Mouse (Mus musculus) myocyte (in vitro differentiated cells): ENCODE data around the gene Lrrk1. TPM values are rescaled to one million over a fixed set of nuclear protein-coding genes. Genes with fewer than 3 reads are reported as not detected.

Experiments
- H3K27me3 ChIP-seq: one replicate; pipeline ENCODE4 v1.6.1; 2011; ENCODE audit not compliant: control insufficient read depth, insufficient read depth, insufficient read length
- H3K36me3 ChIP-seq: one replicate; pipeline ENCODE4 v1.6.1; 2011; ENCODE audit not compliant: control insufficient read depth, insufficient read depth
- H3K4me2 ChIP-seq: one replicate; pipeline ENCODE4 v1.6.1; 2011; ENCODE audit warnings: low read depth, control low read depth
- H3K4me3 ChIP-seq: one replicate; pipeline ENCODE4 v1.5.1; 2011; ENCODE audit warnings: mild to moderate bottlenecking, control low read depth, moderate library complexity
- H3K79me2 ChIP-seq: one replicate; pipeline ENCODE4 v1.6.1; 2011; ENCODE audit not compliant: control insufficient read depth, insufficient read depth
- H3ac ChIP-seq: one replicate; pipeline ENCODE4 v1.6.1; 2011; ENCODE audit not compliant: control insufficient read depth, insufficient read length
- CEBPB ChIP-seq: IDR thresholded peaks from 2 replicates; pipeline ENCODE4 v1.6.1; 2011; ENCODE audit warnings: mild to moderate bottlenecking, moderate library complexity; ENCODE audit not compliant: poor library complexity, insufficient read depth, severe bottlenecking
- E2F4 ChIP-seq: IDR thresholded peaks from one replicate; pipeline ENCODE4 v1.6.1; 2011; ENCODE audit warnings: mild to moderate bottlenecking, control low read depth, moderate library complexity; ENCODE audit not compliant: insufficient read depth
- MAX ChIP-seq: IDR thresholded peaks from one replicate; pipeline ENCODE4 v1.6.1; 2011; ENCODE audit warnings: low read depth, mild to moderate bottlenecking, control low read depth
- MYOD1 ChIP-seq, 3 experiments: IDR thresholded peaks; one replicate each; pipeline ENCODE4 v1.6.1; 2011; ENCODE audit warnings: control low read depth in 2 of 3, low read depth in 2 of 3, mild to moderate bottlenecking in 2 of 3, moderate library complexity in 1 of 3; ENCODE audit not compliant: insufficient read length in 2 of 3, control insufficient read depth in 1 of 3
- MYOG ChIP-seq, 3 experiments: IDR thresholded peaks; one replicate each; pipeline ENCODE4 v1.6.1; 2011; ENCODE audit warnings: control low read depth in 2 of 3, low read depth in 2 of 3, mild to moderate bottlenecking in 2 of 3; ENCODE audit not compliant: insufficient read length in 2 of 3, control insufficient read depth in 1 of 3, insufficient read depth in 1 of 3
- POLR2A ChIP-seq: IDR thresholded peaks from one replicate; pipeline ENCODE4 v1.6.1; 2011; ENCODE audit warnings: low read depth, mild to moderate bottlenecking, control low read depth, moderate library complexity; ENCODE audit not compliant: insufficient read length
- POLR2AphosphoS2 ChIP-seq: IDR thresholded peaks from one replicate; pipeline ENCODE4 v1.6.1; 2011; ENCODE audit warnings: low read depth, control low read depth; ENCODE audit not compliant: insufficient read length
- REST ChIP-seq: IDR thresholded peaks from one replicate; pipeline ENCODE4 v1.6.1; 2011; ENCODE audit warnings: mild to moderate bottlenecking, control low read depth, moderate library complexity; ENCODE audit not compliant: insufficient read depth, insufficient read length
- SRF ChIP-seq: IDR thresholded peaks from one replicate; pipeline ENCODE4 v1.6.1; 2011; ENCODE audit warnings: low read depth; ENCODE audit not compliant: control insufficient read depth, insufficient read length
- TCF12 ChIP-seq: IDR thresholded peaks from one replicate; pipeline ENCODE4 v1.6.1; 2011; ENCODE audit warnings: mild to moderate bottlenecking, control low read depth; ENCODE audit not compliant: poor library complexity, insufficient read depth, severe bottlenecking
- TCF3 ChIP-seq: IDR thresholded peaks from one replicate; pipeline ENCODE4 v1.6.1; 2011; ENCODE audit warnings: low read depth, control low read depth; ENCODE audit not compliant: insufficient read length
- USF1 ChIP-seq: IDR thresholded peaks from one replicate; pipeline ENCODE4 v1.6.1; 2011; ENCODE audit warnings: low read depth, mild to moderate bottlenecking, control low read depth, moderate library complexity
- polyA plus RNA-seq: library from polyadenylated mRNA; unstranded; fragments of >200 nt; fragmentation: generic; extraction: Trizol; gene quantifications from one replicate; pipeline ENCODE4 v1.2.1, GENCODE M21; 2012; ENCODE audit warnings: missing spikeins

The Lrrk1 gene
- polyA plus RNA-seq, 1 experiment = 24.8 TPM

GRCm38 (mm10) chr7:66249426-66249825, 138.7 kb downstream of the Lrrk1 start:
- Histone ChIP-seq H3ac (no peak overlapping the region), H3K4me3 (no peak overlapping the region), H3K79me2 (no peaks in the 10 kb centered on the region), H3K27me3 (no peaks in the 10 kb centered on the region), H3K36me3 (no peaks in the 10 kb centered on the region), H3K4me2 (no peak overlapping the region)
- no peak for TF ChIP-seq TCF12
- no peak for TF ChIP-seq MYOG (IDR thresholded peaks at IDR 0.05; ENCODE audit: control insufficient read depth in 1 of 3, insufficient read depth in 1 of 3, insufficient read length in 2 of 3, low read depth in 2 of 3)
- no peak for TF ChIP-seq MYOD1 (IDR thresholded peaks at IDR 0.05; ENCODE audit: control insufficient read depth in 1 of 3, insufficient read length in 2 of 3, low read depth in 2 of 3)
- no peak for TF ChIP-seq USF1
- TF ChIP-seq MAX = no peak
- TF ChIP-seq E2F4 = no peak
- no peak for TF ChIP-seq POLR2AphosphoS2

- H3K4me2 ChIP-seq = no peak overlapping the region
- no peaks in the 10 kb centered on the region for H3K27me3 ChIP-seq
- no peaks in the 10 kb centered on the region for H3K36me3 ChIP-seq
- TF ChIP-seq TCF12 (no peak), MYOD1 (IDR thresholded peaks at IDR 0.05; ENCODE audit: control insufficient read depth in 1 of 3, insufficient read length in 2 of 3, low read depth in 2 of 3) (peak in 2 of 3 experiments; percentile 71 to 77)
- no peaks in the 10 kb centered on the region for H3K79me2 ChIP-seq
- H3ac ChIP-seq = no peak overlapping the region
- H3K4me3 ChIP-seq = no peak overlapping the region
Observed at GRCm38 (mm10) chr7:66249020-66249419, 139.1 kb downstream of the Lrrk1 start.

- no peaks in the 10 kb centered on the region for H3K79me2 ChIP-seq
- H3K36me3 ChIP-seq = no peaks in the 10 kb centered on the region
- H3K4me3 ChIP-seq = no peak overlapping the region
- H3K27me3 ChIP-seq = no peaks in the 10 kb centered on the region
- no peak overlapping the region for H3K4me2 ChIP-seq
- TF ChIP-seq E2F4 (no peak), MAX (no peak), REST (no peak), POLR2A (no peak), MYOD1 (IDR thresholded peaks at IDR 0.05; ENCODE audit: control insufficient read depth in 1 of 3, insufficient read length in 2 of 3, low read depth in 2 of 3) (no peak), TCF3 (no peak), MYOG (IDR thresholded peaks at IDR 0.05; ENCODE audit: control insufficient read depth in 1 of 3, insufficient read depth in 1 of 3, insufficient read length in 2 of 3, low read depth in 2 of 3) (no peak), CEBPB (no peak), TCF12 (no peak), USF1 (no peak), SRF (no peak), POLR2AphosphoS2 (no peak)
- no peak overlapping the region for H3ac ChIP-seq
Observed at GRCm38 (mm10) chr7:66248270-66248669, 139.9 kb downstream of the Lrrk1 start.

- Histone ChIP-seq H3K27me3 (no peaks in the 10 kb centered on the region), H3K4me3 (no peak overlapping the region), H3K4me2 (no peak overlapping the region), H3K79me2 (no peaks in the 10 kb centered on the region), H3K36me3 (no peaks in the 10 kb centered on the region), H3ac (no peak overlapping the region)
- TF ChIP-seq USF1 (no peak), E2F4 (no peak), POLR2AphosphoS2 (no peak), TCF3 (no peak), MAX (no peak), MYOG (IDR thresholded peaks at IDR 0.05; ENCODE audit: control insufficient read depth in 1 of 3, insufficient read depth in 1 of 3, insufficient read length in 2 of 3, low read depth in 2 of 3) (no peak), SRF (no peak), REST (no peak), CEBPB (no peak), POLR2A (no peak), MYOD1 (IDR thresholded peaks at IDR 0.05; ENCODE audit: control insufficient read depth in 1 of 3, insufficient read length in 2 of 3, low read depth in 2 of 3) (no peak), TCF12 (no peak)
Observed at GRCm38 (mm10) chr7:66247274-66248021, 140.7 kb downstream of the Lrrk1 start.

GRCm38 (mm10) chr7:66246716-66247235, 141.4 kb downstream of the Lrrk1 start:
- H3K79me2 ChIP-seq = no peaks in the 10 kb centered on the region
- TF ChIP-seq MAX (no peak), E2F4 (no peak), POLR2A (no peak), MYOG (IDR thresholded peaks at IDR 0.05; ENCODE audit: control insufficient read depth in 1 of 3, insufficient read depth in 1 of 3, insufficient read length in 2 of 3, low read depth in 2 of 3) (no peak), REST (no peak), TCF12 (no peak), USF1 (no peak), POLR2AphosphoS2 (no peak), SRF (no peak), MYOD1 (IDR thresholded peaks at IDR 0.05; ENCODE audit: control insufficient read depth in 1 of 3, insufficient read length in 2 of 3, low read depth in 2 of 3) (no peak), CEBPB (no peak), TCF3 (no peak)
- H3K4me2 ChIP-seq = no peak overlapping the region
- no peak overlapping the region for H3ac ChIP-seq
- H3K4me3 ChIP-seq = no peak overlapping the region
- H3K36me3 ChIP-seq = no peaks in the 10 kb centered on the region
- no peaks in the 10 kb centered on the region for H3K27me3 ChIP-seq
